Mouse (Mus musculus): Measurements from ENCODE around the gene Zc3h10.

GRCm38 (mm10) chr10:128503532-128503931 is 44.0 kb downstream of the Zc3h10 start:
- no peak for TF ChIP-seq POLR2A (IDR thresholded peaks at IDR 0.05; ENCODE audit: insufficient read depth, low read length)
- TF ChIP-seq EP300 (IDR thresholded peaks at IDR 0.05; ENCODE audit: insufficient read depth, low read depth, low read length): no peak
